Mouse (Mus musculus): ENCODE data around the gene Zmpste24. TPM values are rescaled to one million over a fixed set of nuclear protein-coding genes. Genes with fewer than 3 reads are reported as not detected.

The Zmpste24 gene
- polyA plus RNA-seq, 1 experiment from 2014 or later, result 16.5 TPM

- Histone ChIP-seq H3K27me3 (ENCODE audit: insufficient read depth, low read length) (no peaks in the 10 kb centered on the region), H3K4me1 (ENCODE audit: insufficient read depth) (peaks cover 21% of the 10 kb centered on the region), H3K4me2 (ENCODE audit: low read depth, low read length) (no peak overlapping the region), H3K9me3 (ENCODE audit: low read length) (no peaks in the 10 kb centered on the region), H3K4me3 (ENCODE audit: low read depth, low read length) (no peak overlapping the region), H3K9ac (replicated peaks) (no peak overlapping the region), H3K36me3 (replicated peaks; ENCODE audit: insufficient read depth, low read length) (no peaks in the 10 kb centered on the region), H3K27ac (ENCODE audit: low read depth) (no peak overlapping the region)
- TF ChIP-seq CTCF (IDR thresholded peaks at IDR 0.05; ENCODE audit: low read depth), result no peak
- no peak for TF ChIP-seq EP300 (IDR thresholded peaks at IDR 0.05; ENCODE audit: low read depth)
- no peak for ATAC-seq
- DNase-seq, result no peak
- 33% methylated on average over 1 of the region's 1 CpGs for WGBS (ENCODE audit: insufficient replicate concordance)
Observed at GRCm38 (mm10) chr4:121028146-121028545, 69.9 kb downstream of the Zmpste24 start.

- no peak for TF ChIP-seq CTCF (IDR thresholded peaks at IDR 0.05; ENCODE audit: low read depth)
- no peak for TF ChIP-seq EP300 (IDR thresholded peaks at IDR 0.05; ENCODE audit: low read depth)
- peak; percentile 11; the same call in 1 of the 2 replicates for ATAC-seq
- H3K27me3 ChIP-seq (ENCODE audit: insufficient read depth, low read length), result no peaks in the 10 kb centered on the region
Observed at GRCm38 (mm10) chr4:121025681-121026080, 72.4 kb downstream of the Zmpste24 start.

GRCm38 (mm10) chr4:121023941-121024340, 74.1 kb downstream of the Zmpste24 start:
- peak; percentile 82 for DNase-seq
- Histone ChIP-seq H3K4me3 (ENCODE audit: low read depth, low read length) (no peak overlapping the region), H3K9me3 (ENCODE audit: low read length) (no peaks in the 10 kb centered on the region), H3K9ac (replicated peaks) (no peak overlapping the region), H3K27ac (ENCODE audit: low read depth) (peak overlapping the region; percentile 91), H3K4me2 (ENCODE audit: low read depth, low read length) (0 out of 2 replicates have a peak overlapping the region, but pooled peaks have one; percentile 23), H3K36me3 (replicated peaks; ENCODE audit: insufficient read depth, low read length) (no peaks in the 10 kb centered on the region), H3K4me1 (ENCODE audit: insufficient read depth) (peaks cover 38% of the 10 kb centered on the region), H3K27me3 (ENCODE audit: insufficient read depth, low read length) (no peaks in the 10 kb centered on the region)
- WGBS (ENCODE audit: insufficient replicate concordance), result 50% methylated on average over 2 of the region's 2 CpGs
- peak; percentile 76; the same call in 1 of the 2 replicates for TF ChIP-seq EP300 (IDR thresholded peaks at IDR 0.05; ENCODE audit: low read depth)
- no peak for TF ChIP-seq CTCF (IDR thresholded peaks at IDR 0.05; ENCODE audit: low read depth)
- ATAC-seq, result peak; percentile 87

More at GRCm38 (mm10) chr4:121025681-121026080, 72.4 kb downstream of the Zmpste24 start:
- Histone ChIP-seq H3K4me3 (ENCODE audit: low read depth, low read length) (no peak overlapping the region), H3K4me1 (ENCODE audit: insufficient read depth) (peaks cover 38% of the 10 kb centered on the region), H3K9ac (replicated peaks) (no peak overlapping the region), H3K36me3 (replicated peaks; ENCODE audit: insufficient read depth, low read length) (no peaks in the 10 kb centered on the region), H3K27ac (ENCODE audit: low read depth) (no peak overlapping the region), H3K9me3 (ENCODE audit: low read length) (no peaks in the 10 kb centered on the region), H3K4me2 (ENCODE audit: low read depth, low read length) (no peak overlapping the region)
- no peak for DNase-seq
- WGBS (ENCODE audit: insufficient replicate concordance), result 64% methylated on average over 2 of the region's 2 CpGs

GRCm38 (mm10) chr4:121023464-121023863, 74.6 kb downstream of the Zmpste24 start:
- peaks cover 38% of the 10 kb centered on the region for H3K4me1 ChIP-seq (ENCODE audit: insufficient read depth)
- 69% methylated on average over 7 of the region's 7 CpGs for WGBS (ENCODE audit: insufficient replicate concordance)
- ATAC-seq (peak; percentile 52), DNase-seq (no peak)
- no peak overlapping the region for H3K4me2 ChIP-seq (ENCODE audit: low read depth, low read length)
- no peaks in the 10 kb centered on the region for H3K9me3 ChIP-seq (ENCODE audit: low read length)
- H3K27ac ChIP-seq (ENCODE audit: low read depth), result peak overlapping the region; percentile 91
- no peak overlapping the region for H3K4me3 ChIP-seq (ENCODE audit: low read depth, low read length)
- H3K36me3 ChIP-seq (replicated peaks; ENCODE audit: insufficient read depth, low read length), result no peaks in the 10 kb centered on the region
- TF ChIP-seq CTCF (IDR thresholded peaks at IDR 0.05; ENCODE audit: low read depth), result no peak
- TF ChIP-seq EP300 (IDR thresholded peaks at IDR 0.05; ENCODE audit: low read depth), result no peak
- H3K9ac ChIP-seq (replicated peaks), result no peak overlapping the region
- no peaks in the 10 kb centered on the region for H3K27me3 ChIP-seq (ENCODE audit: insufficient read depth, low read length)

- TF ChIP-seq CTCF (IDR thresholded peaks at IDR 0.05; ENCODE audit: low read depth) (no peak), EP300 (IDR thresholded peaks at IDR 0.05; ENCODE audit: low read depth) (0 out of 2 replicates have a peak, but pooled peaks have one; percentile 21)
- H3K9me3 ChIP-seq (ENCODE audit: low read length), result no peaks in the 10 kb centered on the region
- DNase-seq (no peak), ATAC-seq (no peak)
- no peak overlapping the region for H3K9ac ChIP-seq (replicated peaks)
- peaks cover 44% of the 10 kb centered on the region for H3K4me1 ChIP-seq (ENCODE audit: insufficient read depth)
- no peaks in the 10 kb centered on the region for H3K27me3 ChIP-seq (ENCODE audit: insufficient read depth, low read length)
- H3K4me2 ChIP-seq (ENCODE audit: low read depth, low read length), result no peak overlapping the region
- H3K27ac ChIP-seq (ENCODE audit: low read depth), result no peak overlapping the region
- H3K4me3 ChIP-seq (ENCODE audit: low read depth, low read length), result no peak overlapping the region
- H3K36me3 ChIP-seq (replicated peaks; ENCODE audit: insufficient read depth, low read length), result no peaks in the 10 kb centered on the region
Observed at GRCm38 (mm10) chr4:121021911-121022310, 76.1 kb downstream of the Zmpste24 start.

- no peak for ATAC-seq
- TF ChIP-seq EP300 (IDR thresholded peaks at IDR 0.05; ENCODE audit: low read depth) (no peak), CTCF (IDR thresholded peaks at IDR 0.05; ENCODE audit: low read depth) (no peak)
Observed at GRCm38 (mm10) chr4:121020040-121020790, 77.8 kb downstream of the Zmpste24 start.

More at GRCm38 (mm10) chr4:121020040-121020790, 77.8 kb downstream of the Zmpste24 start:
- Histone ChIP-seq H3K9ac (replicated peaks) (no peak overlapping the region), H3K36me3 (replicated peaks; ENCODE audit: insufficient read depth, low read length) (no peaks in the 10 kb centered on the region), H3K27ac (ENCODE audit: low read depth) (no peak overlapping the region), H3K4me1 (ENCODE audit: insufficient read depth) (peaks cover 38% of the 10 kb centered on the region), H3K9me3 (ENCODE audit: low read length) (no peaks in the 10 kb centered on the region), H3K27me3 (ENCODE audit: insufficient read depth, low read length) (no peaks in the 10 kb centered on the region), H3K4me3 (ENCODE audit: low read depth, low read length) (no peak overlapping the region), H3K4me2 (ENCODE audit: low read depth, low read length) (no peak overlapping the region)
- 71% methylated on average over 10 of the region's 10 CpGs for WGBS (ENCODE audit: insufficient replicate concordance)
- no peak for DNase-seq

Data from liver, postnatal 0 days (tissue).